Mouse (Mus musculus) stomach, postnatal 0 days (tissue): ENCODE measurements around the gene Cd247.

Experiments
- CTCF ChIP-seq: IDR thresholded peaks from 2 replicates; pipeline ENCODE4 v1.5.1; 2016; ENCODE audit warnings: antibody characterized with exemption, low read depth, mild to moderate bottlenecking, moderate library complexity
- EP300 ChIP-seq: optimal IDR thresholded peaks from 2 replicates; pipeline ENCODE3; 2016; ENCODE audit warnings: antibody characterized with exemption

DNA sequence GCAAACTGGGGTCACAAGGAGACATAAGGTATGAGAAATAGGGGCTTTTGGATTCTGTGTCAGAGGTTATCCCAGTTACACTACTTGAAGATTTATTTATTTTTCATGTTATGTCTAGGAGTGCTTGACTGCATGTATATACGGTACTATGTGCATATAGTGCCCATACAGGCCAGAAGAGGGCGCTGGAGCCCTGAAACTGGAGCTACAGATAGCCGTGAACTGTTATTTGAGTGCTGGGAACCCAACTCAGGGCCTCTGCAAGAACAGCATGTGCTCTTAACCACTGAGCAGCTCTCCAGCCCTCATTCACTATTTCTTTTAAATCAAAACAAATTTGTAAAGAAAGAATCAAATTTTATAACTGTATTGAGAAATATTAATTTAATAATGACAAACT lies 132.5 kb downstream of the Cd247 start:
- TF ChIP-seq CTCF: no peak
- no peak for TF ChIP-seq EP300
